Mouse (Mus musculus) erythroblast, embryonic 14.5 days (primary cell): ENCODE measurements around the gene Rbpj. TPM values are rescaled to one million over a fixed set of nuclear protein-coding genes. Genes with fewer than 3 reads are reported as not detected.

Experiments
- H3K27me3 ChIP-seq: 2 replicates; pipeline ENCODE4 v1.6.1; 2012; ENCODE audit warnings: inconsistent platforms; ENCODE audit not compliant: control insufficient read depth
- H3K36me3 ChIP-seq: 2 replicates; pipeline ENCODE4 v1.6.1; 2012; ENCODE audit warnings: mild to moderate bottlenecking, inconsistent platforms; ENCODE audit not compliant: control insufficient read depth
- H3K4me1 ChIP-seq: 2 replicates; pipeline ENCODE4 v1.6.1; 2012; ENCODE audit warnings: inconsistent platforms; ENCODE audit not compliant: control insufficient read depth
- H3K4me3 ChIP-seq: replicated peaks from 2 replicates; pipeline ENCODE3; 2012; ENCODE audit warnings: moderate library complexity, mild to moderate bottlenecking, inconsistent platforms
- H3K9me3 ChIP-seq: 2 replicates; pipeline ENCODE4 v1.6.1; 2012; ENCODE audit warnings: low read length, inconsistent platforms, mixed read lengths; ENCODE audit not compliant: control insufficient read depth
- GATA1 ChIP-seq: IDR thresholded peaks from 2 replicates; pipeline ENCODE4 v1.6.1; 2012; ENCODE audit warnings: low read length, inconsistent platforms, mixed read lengths
- TAL1 ChIP-seq: IDR thresholded peaks from 3 replicates; pipeline ENCODE4 v1.6.1; 2012; ENCODE audit warnings: low read length, inconsistent platforms, mixed read lengths
- polyA plus RNA-seq: library from polyadenylated mRNA; stranded (reverse); fragments of >175 nt; gene quantifications from 2 replicates; pipeline ENCODE4 v1.2.3, GENCODE M21; 2012

Rbpj gene
- polyA plus RNA-seq, 1 experiment, result 0.21 TPM

DNA sequence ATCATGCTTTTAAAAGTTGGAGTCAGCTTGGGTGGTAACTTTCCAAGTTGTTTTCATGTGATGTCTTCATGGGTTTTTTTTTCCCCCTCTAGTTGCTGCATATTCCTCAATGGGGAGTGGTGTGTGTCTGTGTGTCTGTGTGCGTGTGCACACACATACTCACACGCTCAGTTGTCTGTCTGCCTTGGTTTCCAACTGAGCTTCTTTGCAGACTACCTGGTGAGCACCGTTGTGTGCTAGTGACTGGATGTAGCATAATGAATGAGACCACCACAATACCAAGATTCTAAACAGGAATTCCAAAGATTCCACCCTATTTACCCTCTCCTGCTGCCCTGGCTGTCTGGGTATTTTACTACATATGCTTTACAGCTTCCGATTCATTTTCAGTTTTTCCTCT is 86.0 kb downstream of the Rbpj start:
- peaks cover 2% of the 10 kb centered on the region; the same call in 1 of the 2 replicates for H3K9me3 ChIP-seq
- no peak for TF ChIP-seq GATA1
- TF ChIP-seq TAL1, result no peak
- no peaks in the 10 kb centered on the region for H3K27me3 ChIP-seq
- H3K4me3 ChIP-seq, result no peak overlapping the region
- no peaks in the 10 kb centered on the region for H3K36me3 ChIP-seq
- no peaks in the 10 kb centered on the region for H3K4me1 ChIP-seq

DNA sequence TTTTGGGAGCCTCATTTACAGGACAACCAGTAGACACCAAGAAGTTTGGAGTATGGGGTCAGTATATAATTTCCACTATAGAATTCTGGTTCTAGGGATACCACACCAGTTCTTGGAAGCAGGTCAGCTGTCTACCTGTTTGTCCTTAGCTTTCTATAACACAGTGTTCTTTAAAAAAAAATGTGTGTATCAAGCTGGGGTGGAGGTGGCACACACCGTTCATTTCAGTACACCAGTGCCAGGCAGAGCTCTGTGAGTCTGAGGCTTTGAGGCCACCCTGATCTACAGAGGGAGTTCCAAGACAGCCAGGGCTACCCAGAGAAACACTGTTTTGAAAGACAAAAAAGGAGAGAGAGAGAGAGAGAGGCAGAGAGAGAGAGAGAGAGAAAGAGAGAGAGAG is 87.3 kb downstream of the Rbpj start:
- Histone ChIP-seq H3K36me3 (no peaks in the 10 kb centered on the region), H3K9me3 (peaks cover 2% of the 10 kb centered on the region; the same call in 1 of the 2 replicates), H3K27me3 (no peaks in the 10 kb centered on the region), H3K4me1 (no peaks in the 10 kb centered on the region), H3K4me3 (no peak overlapping the region)
- no peak for TF ChIP-seq TAL1
- no peak for TF ChIP-seq GATA1

DNA sequence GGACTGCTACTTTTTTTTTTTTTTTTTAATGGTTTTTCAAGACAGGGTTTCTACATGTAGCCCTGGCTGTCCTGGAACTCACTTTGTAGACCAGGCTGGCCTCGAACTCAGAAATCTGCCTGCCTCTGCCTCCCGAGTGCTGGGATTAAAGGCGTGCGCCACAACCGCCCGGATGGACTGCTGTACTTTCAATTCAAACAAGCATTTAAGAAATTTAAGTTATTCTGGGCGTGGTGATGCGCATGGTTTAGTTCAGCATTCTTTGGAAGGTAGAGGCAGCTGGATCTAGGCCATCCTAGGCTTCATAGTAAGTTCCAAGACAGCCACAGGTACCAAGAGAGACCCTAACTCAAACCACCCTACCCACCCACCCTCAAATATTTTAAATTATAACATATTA is 88.2 kb downstream of the Rbpj start:
- Histone ChIP-seq H3K4me3 (no peak overlapping the region), H3K4me1 (no peaks in the 10 kb centered on the region), H3K36me3 (no peaks in the 10 kb centered on the region), H3K27me3 (no peaks in the 10 kb centered on the region), H3K9me3 (peaks cover 2% of the 10 kb centered on the region; the same call in 1 of the 2 replicates)
- TF ChIP-seq TAL1 (no peak), GATA1 (no peak)

DNA sequence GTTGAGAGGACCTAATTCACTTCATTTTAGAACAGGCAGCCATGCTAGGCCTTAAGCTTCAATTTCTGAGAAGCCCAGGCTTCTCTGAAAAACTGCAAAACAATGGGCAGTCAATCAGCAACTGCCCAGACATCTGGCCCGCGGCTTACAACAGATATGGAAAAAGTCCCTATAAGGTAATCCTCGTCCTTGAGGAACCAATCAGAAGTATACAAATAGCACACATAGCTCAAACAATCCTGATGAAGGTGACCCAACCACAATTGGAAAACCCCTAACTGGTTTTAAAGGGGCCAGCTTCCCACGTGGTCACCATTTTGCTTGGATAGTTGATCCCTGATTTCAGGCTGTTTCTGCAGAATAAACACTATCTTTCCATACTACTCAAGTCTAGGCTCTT is 89.0 kb downstream of the Rbpj start:
- TF ChIP-seq GATA1, result no peak
- no peak for TF ChIP-seq TAL1
- no peak overlapping the region for H3K4me3 ChIP-seq
- no peaks in the 10 kb centered on the region for H3K36me3 ChIP-seq
- peaks cover 2% of the 10 kb centered on the region; the same call in 1 of the 2 replicates for H3K9me3 ChIP-seq
- no peaks in the 10 kb centered on the region for H3K4me1 ChIP-seq
- no peaks in the 10 kb centered on the region for H3K27me3 ChIP-seq

DNA sequence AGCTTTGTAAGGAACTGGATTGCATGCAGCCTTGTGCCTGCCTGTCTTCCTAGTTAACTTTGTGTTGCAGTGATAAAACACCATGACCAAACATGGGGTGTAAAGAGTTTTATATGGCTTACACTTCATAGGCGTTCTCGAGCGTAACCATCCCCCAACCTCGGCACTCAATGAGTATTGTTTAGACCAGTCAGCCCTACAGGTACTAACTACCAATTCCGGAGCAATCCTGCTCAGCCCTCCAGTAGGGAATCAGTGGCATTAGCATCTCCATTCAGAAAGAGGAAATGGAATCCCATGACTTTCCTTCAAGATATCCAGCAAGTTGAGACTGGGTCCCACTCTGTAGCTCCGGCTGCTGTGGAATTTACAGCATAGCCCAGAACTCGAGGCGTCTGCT is 89.5 kb downstream of the Rbpj start:
- no peak overlapping the region for H3K4me3 ChIP-seq
- no peaks in the 10 kb centered on the region for H3K36me3 ChIP-seq
- H3K9me3 ChIP-seq, result no peaks in the 10 kb centered on the region
- no peaks in the 10 kb centered on the region for H3K27me3 ChIP-seq
- no peaks in the 10 kb centered on the region for H3K4me1 ChIP-seq
- TF ChIP-seq TAL1 (no peak), GATA1 (no peak)

DNA sequence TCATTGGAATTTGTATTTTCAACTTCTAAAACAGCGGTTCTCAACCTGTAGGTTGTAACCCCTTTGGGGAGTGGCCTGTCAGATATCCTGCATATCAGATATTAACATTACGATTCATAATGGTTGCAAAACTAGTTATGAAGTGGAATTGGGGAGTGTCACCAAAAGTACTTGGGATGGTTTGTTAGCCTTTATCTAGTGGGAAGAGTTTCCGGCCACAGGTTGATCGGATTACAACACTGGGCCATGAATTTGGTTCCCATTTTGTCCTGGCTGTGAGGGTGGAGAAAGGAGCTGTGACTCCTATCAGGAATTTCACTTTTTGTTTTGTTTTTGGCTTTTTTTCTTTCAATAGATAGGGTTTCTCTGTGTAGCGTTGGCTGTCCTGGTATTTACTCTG is 90.0 kb downstream of the Rbpj start:
- H3K36me3 ChIP-seq, result no peaks in the 10 kb centered on the region
- TF ChIP-seq GATA1, result no peak
- TF ChIP-seq TAL1, result no peak
- no peaks in the 10 kb centered on the region for H3K27me3 ChIP-seq
- H3K4me3 ChIP-seq, result no peak overlapping the region
- H3K9me3 ChIP-seq, result no peaks in the 10 kb centered on the region
- H3K4me1 ChIP-seq, result no peaks in the 10 kb centered on the region

DNA sequence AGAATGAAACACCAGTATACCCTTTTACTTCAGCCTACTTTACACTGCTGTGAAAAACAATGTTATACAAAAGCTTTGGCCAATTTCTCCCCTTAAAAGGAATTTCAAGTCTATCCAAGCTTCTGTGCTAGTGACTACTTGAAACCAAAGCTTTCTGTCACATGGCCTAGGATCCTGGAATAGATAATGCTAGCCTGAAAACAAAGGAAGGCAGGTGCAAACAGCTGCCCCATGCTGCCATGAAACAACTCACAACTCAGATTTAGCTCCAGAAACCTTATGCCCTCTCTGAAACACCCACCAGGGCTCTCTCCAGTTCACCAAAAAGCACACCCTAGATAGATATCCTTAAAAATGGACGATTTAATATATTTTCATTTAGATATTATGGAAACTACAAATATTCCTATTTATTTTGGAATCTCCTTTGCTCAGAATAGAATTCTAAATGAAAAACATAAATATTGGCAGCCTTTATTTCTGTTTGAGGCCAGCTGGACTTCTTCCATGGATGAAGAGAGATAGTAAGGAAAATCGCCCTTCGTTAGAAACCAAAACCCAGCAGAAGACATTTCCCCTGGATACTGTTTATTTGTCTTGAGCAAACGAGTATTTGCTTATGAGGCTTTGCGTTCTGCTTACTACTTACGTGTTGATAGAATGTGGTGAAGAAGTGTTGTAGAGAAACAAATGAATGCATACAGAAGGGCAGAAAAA is 91.8 kb downstream of the Rbpj start:
- Histone ChIP-seq H3K4me1 (no peaks in the 10 kb centered on the region), H3K9me3 (no peaks in the 10 kb centered on the region), H3K4me3 (no peak overlapping the region), H3K27me3 (no peaks in the 10 kb centered on the region), H3K36me3 (no peaks in the 10 kb centered on the region)
- TF ChIP-seq TAL1 (no peak), GATA1 (no peak)

DNA sequence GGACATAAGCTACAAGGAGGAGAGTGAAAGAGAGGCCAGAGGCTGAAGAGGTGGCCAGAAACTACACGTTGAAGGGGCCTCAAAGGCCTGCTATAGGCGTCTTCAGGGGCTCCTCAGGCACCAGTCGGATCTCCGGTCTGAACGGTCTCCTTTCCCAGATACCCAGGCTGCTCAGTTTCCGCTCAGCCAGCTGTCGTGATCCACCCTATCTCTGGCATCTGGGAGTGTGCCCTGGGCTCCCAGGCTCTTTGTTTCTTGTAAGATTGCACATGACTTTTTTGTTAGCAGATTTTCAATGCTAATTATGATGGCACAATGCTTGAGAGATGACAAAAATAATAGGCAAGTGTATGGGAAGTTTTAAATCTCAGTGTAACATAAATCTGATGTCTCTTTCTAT is 95.2 kb downstream of the Rbpj start:
- H3K27me3 ChIP-seq, result no peaks in the 10 kb centered on the region
- H3K36me3 ChIP-seq, result no peaks in the 10 kb centered on the region
- no peaks in the 10 kb centered on the region for H3K4me1 ChIP-seq
- H3K4me3 ChIP-seq, result no peak overlapping the region
- TF ChIP-seq TAL1, result no peak
- no peaks in the 10 kb centered on the region for H3K9me3 ChIP-seq

DNA sequence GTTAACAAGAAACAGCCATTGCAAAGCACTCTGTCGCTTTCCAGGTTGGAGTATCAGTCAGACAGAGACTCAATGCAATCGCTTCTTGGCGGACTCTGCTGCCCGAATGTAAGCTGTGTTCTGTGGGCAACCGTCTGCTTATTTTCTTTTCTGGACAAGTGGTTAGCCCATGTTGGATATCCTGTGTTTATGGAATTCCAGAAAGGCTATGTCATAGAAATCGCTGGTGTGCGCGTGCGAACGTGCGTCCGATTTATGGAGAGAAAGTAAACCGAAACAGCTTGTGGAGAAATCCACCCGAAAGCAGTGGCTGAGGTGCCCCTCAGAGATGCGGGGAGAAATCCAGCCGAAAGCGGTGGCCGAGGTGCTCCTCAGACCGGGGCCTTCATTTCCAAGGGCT is 98.4 kb downstream of the Rbpj start:
- H3K9me3 ChIP-seq, result no peaks in the 10 kb centered on the region
- H3K27me3 ChIP-seq, result no peaks in the 10 kb centered on the region
- TF ChIP-seq TAL1, result no peak
- TF ChIP-seq GATA1, result no peak
- no peak overlapping the region for H3K4me3 ChIP-seq
- no peaks in the 10 kb centered on the region for H3K36me3 ChIP-seq
- H3K4me1 ChIP-seq, result no peaks in the 10 kb centered on the region
